Mouse (Mus musculus) kidney, embryonic 14.5 days (tissue): ENCODE results near the gene H2al1a. TPM values are rescaled to one million over a fixed set of nuclear protein-coding genes. Genes with fewer than 3 reads are reported as not detected.
"Not testable (repeated sequence)": the region's sequence is repeated elsewhere in the genome, so short reads cannot be mapped to it uniquely, and the experiment has no call there.

Experiments used
- ATAC-seq: fragments of 200-750 bp; cut with Nextera tagmentation; 2 replicates; pipeline ENCODE4 v1.8.0; 2017; ENCODE audit warnings: moderate number of reproducible peaks, mild to moderate bottlenecking, moderate TSS enrichment, moderate library complexity; ENCODE audit not compliant: low FRiP score, low TSS enrichment
- H3K27ac ChIP-seq: fragments of 300-500 bp; sonication (generic); 2 replicates; pipeline ENCODE4 v1.5.1; 2014; ENCODE audit warnings: low read depth, mild to moderate bottlenecking, low read length, moderate library complexity, mixed read lengths
- H3K27me3 ChIP-seq: fragments of 300-500 bp; sonication (generic); 2 replicates; pipeline ENCODE4 v1.6.1; 2014; ENCODE audit warnings: mild to moderate bottlenecking, low read length; ENCODE audit not compliant: control insufficient read depth, insufficient read depth
- H3K36me3 ChIP-seq: fragments of 300-500 bp; sonication (generic); 2 replicates; pipeline ENCODE4 v1.6.1; 2014; ENCODE audit warnings: low read length, mixed read lengths; ENCODE audit not compliant: control insufficient read depth, insufficient read depth
- H3K4me1 ChIP-seq: fragments of 300-500 bp; sonication (generic); 2 replicates; pipeline ENCODE4 v1.6.1; 2014; ENCODE audit warnings: low read length, mixed read lengths; ENCODE audit not compliant: control insufficient read depth, insufficient read depth
- H3K4me2 ChIP-seq: fragments of 300-500 bp; sonication (generic); replicated peaks from 2 replicates; pipeline ENCODE4 v1.6.1; 2014; ENCODE audit warnings: low read depth, mild to moderate bottlenecking, low read length
- H3K4me3 ChIP-seq: fragments of 300-500 bp; sonication (generic); 2 replicates; pipeline ENCODE4 v1.5.1; 2014; ENCODE audit warnings: mild to moderate bottlenecking, low read length
- H3K9ac ChIP-seq: fragments of 300-500 bp; sonication (generic); 2 replicates; pipeline ENCODE4 v1.6.1; 2014; ENCODE audit warnings: low read depth, mild to moderate bottlenecking, low read length, moderate library complexity
- H3K9me3 ChIP-seq: fragments of 300-500 bp; sonication (generic); 2 replicates; pipeline ENCODE4 v1.6.1; 2016; ENCODE audit warnings: low read length; ENCODE audit not compliant: control insufficient read depth
- WGBS: fragments of 180-500 bp; shearing (Covaris S2); extraction: QIAGEN DNeasy Blood & Tissue Kit; methylation state at CpG from one replicate; pipeline ENCODE4 v1.1.7; 2014; 5-methylcytosine and 5-hydroxymethylcytosine counted together
- polyA plus RNA-seq: library from polyadenylated mRNA; unstranded; fragments of >200 nt; fragmentation: Nextera tagmentation; extraction: Ambion mirVana; gene quantifications from 2 replicates; pipeline ENCODE4 v1.2.1, GENCODE M21; 2014

Gene H2al1a
- polyA plus RNA-seq, 1 experiment from 2014 or later: not detected

GRCm38 (mm10) chrX:11314858-11315257 is 15.8 kb downstream of the H2al1a start, which contains the start of gene H2al1f:
Gene H2al1f, plus strand, starts transcription at chrX:11315158.
- no CpG with 5 or more reads among the region's 6 CpGs for WGBS

GRCm38 (mm10) chrX:11317956-11318355 is 18.9 kb downstream of the H2al1a start, which contains the start of gene H2al1g:
Gene H2al1g, plus strand, starts transcription at chrX:11318256.
- not testable (repeated sequence) for H3K27me3 ChIP-seq, H3K4me1 ChIP-seq, ATAC-seq, H3K4me2 ChIP-seq, H3K9me3 ChIP-seq, H3K36me3 ChIP-seq, H3K4me3 ChIP-seq, H3K27ac ChIP-seq, H3K9ac ChIP-seq
- no CpG with 5 or more reads among the region's 3 CpGs for WGBS

More at GRCm38 (mm10) chrX:11314858-11315257, 15.8 kb downstream of the H2al1a start, which contains the start of gene H2al1f:
- not testable (repeated sequence) for H3K9ac ChIP-seq, H3K36me3 ChIP-seq, H3K9me3 ChIP-seq, H3K27me3 ChIP-seq, H3K27ac ChIP-seq, ATAC-seq, H3K4me3 ChIP-seq, H3K4me1 ChIP-seq, H3K4me2 ChIP-seq

GRCm38 (mm10) chrX:11321192-11321591 is 22.1 kb downstream of the H2al1a start, which contains the start of gene H2al1h:
Gene H2al1h, plus strand, starts transcription at chrX:11321492.
- not testable (repeated sequence) for H3K4me2 ChIP-seq, H3K27me3 ChIP-seq, ATAC-seq, H3K27ac ChIP-seq, H3K4me1 ChIP-seq, H3K4me3 ChIP-seq, H3K36me3 ChIP-seq, H3K9ac ChIP-seq, H3K9me3 ChIP-seq
- WGBS: no CpG with 5 or more reads among the region's 6 CpGs

GRCm38 (mm10) chrX:11324359-11324758 is 25.3 kb downstream of the H2al1a start, which contains the start of gene H2al1i:
Gene H2al1i, plus strand, starts transcription at chrX:11324659.
- H3K27me3 ChIP-seq, H3K4me3 ChIP-seq, H3K9ac ChIP-seq, H3K9me3 ChIP-seq, H3K4me1 ChIP-seq, ATAC-seq, H3K36me3 ChIP-seq, H3K4me2 ChIP-seq, H3K27ac ChIP-seq: not testable (repeated sequence)
- WGBS: 83% methylated on average over 3 of the region's 5 CpGs

GRCm38 (mm10) chrX:11327522-11327921 is 28.5 kb downstream of the H2al1a start, which contains the start of gene H2al1j:
Gene H2al1j, plus strand, starts transcription at chrX:11327822.
- not testable (repeated sequence) for H3K9ac ChIP-seq, H3K4me2 ChIP-seq, H3K27ac ChIP-seq, H3K36me3 ChIP-seq, H3K4me1 ChIP-seq, H3K9me3 ChIP-seq, ATAC-seq, H3K4me3 ChIP-seq, H3K27me3 ChIP-seq
- 93% methylated on average over 2 of the region's 2 CpGs for WGBS

GRCm38 (mm10) chrX:11345762-11346161 is 46.7 kb downstream of the H2al1a start:
- no peaks in the 10 kb centered on the region for H3K4me1 ChIP-seq
- no peak overlapping the region for H3K27ac ChIP-seq
- H3K27me3 ChIP-seq: no peaks in the 10 kb centered on the region
- no peak for ATAC-seq
- WGBS: 73% methylated on average over 9 of the region's 9 CpGs
- no peak overlapping the region for H3K4me3 ChIP-seq
- no peaks in the 10 kb centered on the region for H3K36me3 ChIP-seq
- no peaks in the 10 kb centered on the region for H3K9me3 ChIP-seq
- H3K9ac ChIP-seq: no peak overlapping the region
- H3K4me2 ChIP-seq: no peak overlapping the region

- H3K27me3 ChIP-seq: no peaks in the 10 kb centered on the region
- H3K9ac ChIP-seq: no peak overlapping the region
- no peak overlapping the region for H3K4me3 ChIP-seq
- no peak for ATAC-seq
- no peak overlapping the region for H3K4me2 ChIP-seq
- 93% methylated on average over 3 of the region's 3 CpGs for WGBS
- no peaks in the 10 kb centered on the region for H3K9me3 ChIP-seq
- no peaks in the 10 kb centered on the region for H3K36me3 ChIP-seq
- H3K27ac ChIP-seq: no peak overlapping the region
- no peaks in the 10 kb centered on the region for H3K4me1 ChIP-seq
Observed at GRCm38 (mm10) chrX:11346756-11347155, 47.7 kb downstream of the H2al1a start.

Other genes starting within 250 kb of the H2al1a start
- gene H2al1b, start 3.2 kb downstream of the H2al1a start, polyA plus RNA-seq: not detected in 2 replicates
- not detected in 2 replicates for gene H2al1c, start 6.4 kb downstream of the H2al1a start, polyA plus RNA-seq
- not detected in 2 replicates for gene H2al1d, start 9.6 kb downstream of the H2al1a start, polyA plus RNA-seq
- gene H2al1e, start 12.7 kb downstream of the H2al1a start, polyA plus RNA-seq: not detected in 2 replicates
- gene H2al1f, start 15.9 kb downstream of the H2al1a start, polyA plus RNA-seq: not detected in 2 replicates
- not detected in 2 replicates for gene H2al1g, start 19.0 kb downstream of the H2al1a start, polyA plus RNA-seq
- not detected in 2 replicates for gene H2al1h, start 22.2 kb downstream of the H2al1a start, polyA plus RNA-seq
- not detected in 2 replicates for gene H2al1i, start 25.4 kb downstream of the H2al1a start, polyA plus RNA-seq
- gene H2al1j, start 28.6 kb downstream of the H2al1a start, polyA plus RNA-seq: not detected in 2 replicates